Comparison of ENCODE assay signal across 17 mouse cellular contexts in the genomic region with DNA sequence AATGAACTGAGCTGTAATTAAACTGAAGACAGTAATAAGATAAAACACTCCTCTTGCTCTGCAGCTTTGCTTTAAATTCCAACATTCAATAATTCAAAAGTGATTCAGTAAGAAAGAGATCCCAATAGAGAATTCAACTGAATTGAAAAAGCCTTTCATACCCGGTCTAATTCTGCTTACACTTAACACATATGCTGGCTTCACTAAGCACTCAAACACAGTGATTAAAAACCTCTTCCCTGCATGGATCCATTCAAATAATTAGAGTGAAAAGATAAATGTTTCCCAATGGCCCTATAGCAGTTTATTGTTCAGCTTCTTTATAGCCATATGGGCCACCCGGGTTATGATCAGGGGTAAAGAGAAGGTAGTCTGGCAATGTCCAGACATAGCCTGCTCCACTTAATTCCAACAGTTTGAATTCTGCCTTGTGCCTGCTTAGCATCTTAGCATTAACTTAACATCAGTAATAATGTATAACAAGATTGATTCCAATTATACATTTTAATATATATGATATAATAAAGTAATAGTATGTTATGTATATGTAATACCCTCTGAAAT.
"Had no signal": no experiment of that assay in that cellular context is flagged by ENCODE, and none has a peak within 500 bp of the region (broad histone marks: within the 10 kb centered on the region; RNA-seq: fewer than 3 reads in every experiment).

No protein-coding gene starts in this region.

- H3K4me2 ChIP-seq: kidney, embryonic 15.5 days; liver, embryonic 13.5 days; midbrain, embryonic 13.5 days had no signal

- H3K4me1 ChIP-seq: kidney, embryonic 15.5 days; liver, embryonic 13.5 days; midbrain, embryonic 13.5 days had no signal

- H3K9ac ChIP-seq: kidney, embryonic 15.5 days; liver, embryonic 13.5 days; midbrain, embryonic 13.5 days had no signal

- DNase-seq: kidney, adult 11 months; kidney, adult 8-10 months; kidney, postnatal 10 days; kidney, postnatal 36 days; layer of hippocampus, postnatal 36 days; liver, embryonic 13.5 days; lung, adult 2 months; lung, postnatal 14 days; thymus, adult 2 months; thymus, postnatal 14 days; thymus, postnatal 4 days had no signal

- H3K4me3 ChIP-seq: kidney, embryonic 15.5 days; left cerebral cortex, adult 2 months; liver, embryonic 13.5 days; midbrain, embryonic 13.5 days had no signal

- ATAC-seq: midbrain, embryonic 13.5 days; midbrain, embryonic 16.5 days had no signal

- H3K27ac ChIP-seq: kidney, embryonic 15.5 days; left cerebral cortex, adult 2 months; liver, embryonic 13.5 days; macrophage; midbrain, embryonic 13.5 days; stomach, postnatal 0 days had no signal

- H3K9me3 ChIP-seq: kidney, embryonic 15.5 days; liver, embryonic 13.5 days; midbrain, embryonic 13.5 days had no signal

- H3K36me3 ChIP-seq: kidney, embryonic 15.5 days; liver, embryonic 13.5 days; midbrain, embryonic 13.5 days had no signal

- H3K27me3 ChIP-seq: kidney, embryonic 15.5 days; liver, embryonic 13.5 days; midbrain, embryonic 13.5 days had no signal
